Mouse (Mus musculus): ENCODE measurements around the gene Pard3b. TPM values are rescaled to one million over a fixed set of nuclear protein-coding genes. Genes with fewer than 3 reads are reported as not detected.

The Pard3b gene
- polyA plus RNA-seq, 1 experiment = 5.7 TPM

- Histone ChIP-seq H3K4me3 (replicated peaks; ENCODE audit: extremely low read depth, low read depth, low read length) (no peak overlapping the region), H3K4me1 (ENCODE audit: control insufficient read depth, insufficient read depth, low read length) (no peaks in the 10 kb centered on the region)
- 72% methylated on average over 6 of the region's 6 CpGs for WGBS
- no peak for TF ChIP-seq POLR2A (IDR thresholded peaks at IDR 0.05; ENCODE audit: borderline replicate concordance, extremely low read depth, low read depth, low read length)
- TF ChIP-seq CTCF (IDR thresholded peaks at IDR 0.05; ENCODE audit: insufficient read depth, low read length) = no peak
- DNase-seq = no peak
Observed at GRCm38 (mm10) chr1:62309376-62309775, 670.8 kb downstream of the Pard3b start.

GRCm38 (mm10) chr1:62325237-62325636 lies 686.6 kb downstream of the Pard3b start:
- DNase-seq = no peak
- 88% methylated on average over 5 of the region's 5 CpGs for WGBS
- no peak overlapping the region for H3K4me3 ChIP-seq (replicated peaks; ENCODE audit: extremely low read depth, low read depth, low read length)
- no peaks in the 10 kb centered on the region for H3K4me1 ChIP-seq (ENCODE audit: control insufficient read depth, insufficient read depth, low read length)
- TF ChIP-seq POLR2A (IDR thresholded peaks at IDR 0.05; ENCODE audit: borderline replicate concordance, extremely low read depth, low read depth, low read length) (no peak), CTCF (IDR thresholded peaks at IDR 0.05; ENCODE audit: insufficient read depth, low read length) (no peak)

GRCm38 (mm10) chr1:62327743-62328142 lies 689.1 kb downstream of the Pard3b start:
- no peaks in the 10 kb centered on the region for H3K4me1 ChIP-seq (ENCODE audit: control insufficient read depth, insufficient read depth, low read length)
- 78% methylated on average over 5 of the region's 5 CpGs for WGBS
- H3K4me3 ChIP-seq (replicated peaks; ENCODE audit: extremely low read depth, low read depth, low read length) = no peak overlapping the region
- no peak for TF ChIP-seq POLR2A (IDR thresholded peaks at IDR 0.05; ENCODE audit: borderline replicate concordance, extremely low read depth, low read depth, low read length)
- no peak for TF ChIP-seq CTCF (IDR thresholded peaks at IDR 0.05; ENCODE audit: insufficient read depth, low read length)
- no peak for DNase-seq

GRCm38 (mm10) chr1:62328808-62329207 lies 690.2 kb downstream of the Pard3b start:
- TF ChIP-seq CTCF (IDR thresholded peaks at IDR 0.05; ENCODE audit: insufficient read depth, low read length) (no peak), POLR2A (IDR thresholded peaks at IDR 0.05; ENCODE audit: borderline replicate concordance, extremely low read depth, low read depth, low read length) (no peak)
- H3K4me1 ChIP-seq (ENCODE audit: control insufficient read depth, insufficient read depth, low read length) = no peaks in the 10 kb centered on the region
- H3K4me3 ChIP-seq (replicated peaks; ENCODE audit: extremely low read depth, low read depth, low read length) = no peak overlapping the region
- DNase-seq = no peak
- 13% methylated on average over 3 of the region's 3 CpGs for WGBS

GRCm38 (mm10) chr1:62333016-62333415 lies 694.4 kb downstream of the Pard3b start:
- TF ChIP-seq CTCF (IDR thresholded peaks at IDR 0.05; ENCODE audit: insufficient read depth, low read length) (no peak), POLR2A (IDR thresholded peaks at IDR 0.05; ENCODE audit: borderline replicate concordance, extremely low read depth, low read depth, low read length) (no peak)
- WGBS = 50% methylated on average over 2 of the region's 2 CpGs
- no peak for DNase-seq
- H3K4me1 ChIP-seq (ENCODE audit: control insufficient read depth, insufficient read depth, low read length) = peaks cover 2% of the 10 kb centered on the region; the same call in 1 of the 2 replicates
- H3K4me3 ChIP-seq (replicated peaks; ENCODE audit: extremely low read depth, low read depth, low read length) = no peak overlapping the region

- no peak for TF ChIP-seq POLR2A (IDR thresholded peaks at IDR 0.05; ENCODE audit: borderline replicate concordance, extremely low read depth, low read depth, low read length)
- TF ChIP-seq CTCF (IDR thresholded peaks at IDR 0.05; ENCODE audit: insufficient read depth, low read length) = no peak
- DNase-seq = peak; percentile 16
- Histone ChIP-seq H3K4me3 (replicated peaks; ENCODE audit: extremely low read depth, low read depth, low read length) (no peak overlapping the region), H3K4me1 (ENCODE audit: control insufficient read depth, insufficient read depth, low read length) (peaks cover 2% of the 10 kb centered on the region; the same call in 1 of the 2 replicates)
- 62% methylated on average over 5 of the region's 5 CpGs for WGBS
Observed at GRCm38 (mm10) chr1:62334196-62334595, 695.6 kb downstream of the Pard3b start.

GRCm38 (mm10) chr1:62340261-62340660 lies 701.6 kb downstream of the Pard3b start:
- TF ChIP-seq CTCF (IDR thresholded peaks at IDR 0.05; ENCODE audit: insufficient read depth, low read length) = no peak
- no peak for TF ChIP-seq POLR2A (IDR thresholded peaks at IDR 0.05; ENCODE audit: borderline replicate concordance, extremely low read depth, low read depth, low read length)
- no peak for DNase-seq
- 24% methylated on average over 1 of the region's 1 CpGs for WGBS
- H3K4me1 ChIP-seq (ENCODE audit: control insufficient read depth, insufficient read depth, low read length) = no peaks in the 10 kb centered on the region
- H3K4me3 ChIP-seq (replicated peaks; ENCODE audit: extremely low read depth, low read depth, low read length) = no peak overlapping the region

- Histone ChIP-seq H3K4me1 (ENCODE audit: control insufficient read depth, insufficient read depth, low read length) (no peaks in the 10 kb centered on the region), H3K4me3 (replicated peaks; ENCODE audit: extremely low read depth, low read depth, low read length) (no peak overlapping the region)
- no peak for DNase-seq
- TF ChIP-seq CTCF (IDR thresholded peaks at IDR 0.05; ENCODE audit: insufficient read depth, low read length) = no peak
- no peak for TF ChIP-seq POLR2A (IDR thresholded peaks at IDR 0.05; ENCODE audit: borderline replicate concordance, extremely low read depth, low read depth, low read length)
- WGBS = 92% methylated on average over 4 of the region's 4 CpGs
Observed at GRCm38 (mm10) chr1:62344286-62344685, 705.7 kb downstream of the Pard3b start.

- no peak overlapping the region for H3K4me3 ChIP-seq (replicated peaks; ENCODE audit: extremely low read depth, low read depth, low read length)
- TF ChIP-seq POLR2A (IDR thresholded peaks at IDR 0.05; ENCODE audit: borderline replicate concordance, extremely low read depth, low read depth, low read length) (no peak), CTCF (IDR thresholded peaks at IDR 0.05; ENCODE audit: insufficient read depth, low read length) (no peak)
- H3K4me1 ChIP-seq (ENCODE audit: control insufficient read depth, insufficient read depth, low read length) = no peaks in the 10 kb centered on the region
- WGBS = 95% methylated on average over 4 of the region's 4 CpGs
- DNase-seq = no peak
Observed at GRCm38 (mm10) chr1:62348371-62348770, 709.7 kb downstream of the Pard3b start.

GRCm38 (mm10) chr1:62355496-62355895 lies 716.9 kb downstream of the Pard3b start:
- Histone ChIP-seq H3K4me1 (ENCODE audit: control insufficient read depth, insufficient read depth, low read length) (no peaks in the 10 kb centered on the region), H3K4me3 (replicated peaks; ENCODE audit: extremely low read depth, low read depth, low read length) (no peak overlapping the region)
- no peak for DNase-seq
- WGBS = 67% methylated on average over 4 of the region's 4 CpGs
- no peak for TF ChIP-seq CTCF (IDR thresholded peaks at IDR 0.05; ENCODE audit: insufficient read depth, low read length)
- TF ChIP-seq POLR2A (IDR thresholded peaks at IDR 0.05; ENCODE audit: borderline replicate concordance, extremely low read depth, low read depth, low read length) = no peak
